Mouse (Mus musculus): ENCODE measurements around the gene Eif3l. TPM values are rescaled to one million over a fixed set of nuclear protein-coding genes. Genes with fewer than 3 reads are reported as not detected.

The Eif3l gene
- total RNA-seq (2021) (10 to 100 TPM; 63.9 to 69.2 TPM), polyA plus RNA-seq (2012; rRNA removed) (90.3 and 116 TPM in 2 replicates)
- long read RNA-seq, transcript Eif3l-201 (13 exons, 1,942 nt) = major isoform, 104 of 113 reads
- long read RNA-seq, partial matches to known transcripts = 4 of 113 reads
- long read RNA-seq, other reads (novel, unspliced or antisense) = 4 of 113 reads

GRCm38 (mm10) chr15:79074913-79075532 lies at the start of gene Eif3l:
Eif3l (plus strand) TSS chr15:79075179.
- intact Hi-C loops (cut with DNase I) = loop anchor here (1.0 to 5.0 kb wide), 2 partner anchors 33 to 158 kb away; partner anchors contain the start of gene Micall1

GRCm38 (mm10) chr15:79025687-79026308 lies 49.2 kb upstream of the Eif3l start:
- TF ChIP-seq POLR2A (IDR thresholded peaks at IDR 0.05; ENCODE audit: insufficient read depth, low read depth, low read length) (no peak), CTCF (IDR thresholded peaks at IDR 0.05) (no peak), EP300 (IDR thresholded peaks at IDR 0.05; ENCODE audit: insufficient read depth, low read depth, low read length) (no peak)
- Histone ChIP-seq H3K36me3 (ENCODE audit: control insufficient read depth, insufficient read depth, low read length) (no peaks in the 10 kb centered on the region), H3K9ac (ENCODE audit: low read depth, low read length) (peak overlapping the region; percentile 41; the same call in 1 of the 2 replicates), H3K4me1 (ENCODE audit: control insufficient read depth, insufficient read depth, low read length) (peaks cover 1% of the 10 kb centered on the region), H3K27ac (no peak overlapping the region; the same call in 1 of the 2 replicates), H3K27me3 (ENCODE audit: control insufficient read depth, insufficient read depth, low read length) (no peaks in the 10 kb centered on the region), H3K79me2 (replicated peaks; ENCODE audit: control insufficient read depth, insufficient read depth, low read length) (no peaks in the 10 kb centered on the region), H3K4me3 (peak overlapping the region; percentile 17)
- intact Hi-C loops (cut with DNase I) = loop anchor here (2.0 to 5.0 kb wide), 2 partner anchors 41 to 113 kb away; partner anchors contain the start of gene Pdxp
- WGBS = 21% methylated on average over 18 of the region's 18 CpGs
- DNase-seq = no peak

More at GRCm38 (mm10) chr15:79074913-79075532, at the start of gene Eif3l:
- H3K9ac ChIP-seq (ENCODE audit: low read depth, low read length) = peak within 1 kb of the TSS; percentile 94
- no peaks in the 10 kb centered on the region; the same call in 1 of the 2 replicates for H3K79me2 ChIP-seq (replicated peaks; ENCODE audit: control insufficient read depth, insufficient read depth, low read length)
- H3K27ac ChIP-seq = peak within 1 kb of the TSS; percentile 86
- peak within 1 kb of the TSS; percentile 88 for H3K4me3 ChIP-seq
- H3K4me1 ChIP-seq (ENCODE audit: control insufficient read depth, insufficient read depth, low read length) = peaks cover 2% of the 10 kb centered on the region
- peaks cover 3% of the 10 kb centered on the region; the same call in 1 of the 2 replicates for H3K36me3 ChIP-seq (ENCODE audit: control insufficient read depth, insufficient read depth, low read length)
- no peaks in the 10 kb centered on the region for H3K27me3 ChIP-seq (ENCODE audit: control insufficient read depth, insufficient read depth, low read length)
- under 1% methylated on average over 49 of the region's 49 CpGs for WGBS
- peak; percentile 91 to 93 for DNase-seq
- TF ChIP-seq POLR2A (IDR thresholded peaks at IDR 0.05; ENCODE audit: insufficient read depth, low read depth, low read length) (peak; percentile 87), EP300 (IDR thresholded peaks at IDR 0.05; ENCODE audit: insufficient read depth, low read depth, low read length) (no peak), CTCF (IDR thresholded peaks at IDR 0.05) (peak; percentile 25)

- Histone ChIP-seq H3K27me3 (ENCODE audit: control insufficient read depth, insufficient read depth, low read length) (no peaks in the 10 kb centered on the region), H3K27ac (no peak overlapping the region), H3K4me3 (no peak overlapping the region), H3K36me3 (ENCODE audit: control insufficient read depth, insufficient read depth, low read length) (no peaks in the 10 kb centered on the region), H3K79me2 (replicated peaks; ENCODE audit: control insufficient read depth, insufficient read depth, low read length) (no peaks in the 10 kb centered on the region), H3K9ac (ENCODE audit: low read depth, low read length) (no peak overlapping the region), H3K4me1 (ENCODE audit: control insufficient read depth, insufficient read depth, low read length) (peaks cover 3% of the 10 kb centered on the region)
- 71% methylated on average over 14 of the region's 14 CpGs for WGBS
- intact Hi-C loops (cut with DNase I) = loop anchor here (2.0 to 5.0 kb wide), 2 partner anchors 42 to 114 kb away; partner anchors contain the start of gene Pdxp
- no peak for DNase-seq
- TF ChIP-seq CTCF (IDR thresholded peaks at IDR 0.05) (no peak), EP300 (IDR thresholded peaks at IDR 0.05; ENCODE audit: insufficient read depth, low read depth, low read length) (no peak), POLR2A (IDR thresholded peaks at IDR 0.05; ENCODE audit: insufficient read depth, low read depth, low read length) (no peak)
Measured at GRCm38 (mm10) chr15:79026511-79027290, 48.3 kb upstream of the Eif3l start.

- Histone ChIP-seq H3K36me3 (ENCODE audit: control insufficient read depth, insufficient read depth, low read length) (no peaks in the 10 kb centered on the region), H3K79me2 (replicated peaks; ENCODE audit: control insufficient read depth, insufficient read depth, low read length) (no peaks in the 10 kb centered on the region), H3K9ac (ENCODE audit: low read depth, low read length) (peak overlapping the region; percentile 96), H3K27me3 (ENCODE audit: control insufficient read depth, insufficient read depth, low read length) (no peaks in the 10 kb centered on the region), H3K4me3 (peak overlapping the region; percentile 66), H3K4me1 (ENCODE audit: control insufficient read depth, insufficient read depth, low read length) (peaks cover 3% of the 10 kb centered on the region), H3K27ac (peak overlapping the region; percentile 99)
- DNase-seq = peak in 1 of 2 experiments; percentile 74
- intact Hi-C loops (cut with DNase I) = loop anchor here (2.0 to 5.0 kb wide), 3 partner anchors 35 to 115 kb away; partner anchors contain the start of genes Ankrd54 and Pdxp
- TF ChIP-seq CTCF (IDR thresholded peaks at IDR 0.05) = no peak
- no peak for TF ChIP-seq EP300 (IDR thresholded peaks at IDR 0.05; ENCODE audit: insufficient read depth, low read depth, low read length)
- no peak for TF ChIP-seq POLR2A (IDR thresholded peaks at IDR 0.05; ENCODE audit: insufficient read depth, low read depth, low read length)
- 8% methylated on average over 46 of the region's 46 CpGs for WGBS
Measured at GRCm38 (mm10) chr15:79027291-79028205, 47.4 kb upstream of the Eif3l start.

All from heart, adult 2 months (tissue).